Mouse (Mus musculus) liver, embryonic 11.5 days (tissue): Measurements from ENCODE around the gene Tmem217. TPM values are rescaled to one million over a fixed set of nuclear protein-coding genes. Genes with fewer than 3 reads are reported as not detected.

Experiments used
- ATAC-seq: fragments of 200-750 bp; cut with Nextera tagmentation; replicated peaks from 2 replicates; pipeline ENCODE4 v1.8.0; 2017; ENCODE audit warnings: moderate number of reproducible peaks, mild to moderate bottlenecking, moderate TSS enrichment, moderate library complexity; ENCODE audit not compliant: low FRiP score
- DNase-seq: peaks from one replicate; pipeline ENCODE4 v3.0.0-alpha.2; 2017; ENCODE audit warnings: low spot score
- H3K27ac ChIP-seq: fragments of 300-500 bp; sonication (generic); 2 replicates; pipeline ENCODE4 v1.5.1; 2014; ENCODE audit warnings: mild to moderate bottlenecking, low read depth, low read length, control low read depth
- H3K27me3 ChIP-seq: fragments of 300-500 bp; sonication (generic); replicated peaks from 2 replicates; pipeline ENCODE4 v1.6.1; 2014; ENCODE audit warnings: low read length, mixed read lengths; ENCODE audit not compliant: control insufficient read depth, insufficient read depth
- H3K36me3 ChIP-seq: fragments of 300-500 bp; sonication (generic); 2 replicates; pipeline ENCODE4 v1.6.1; 2014; ENCODE audit warnings: mild to moderate bottlenecking, low read length, moderate library complexity, mixed read lengths; ENCODE audit not compliant: control insufficient read depth, insufficient read depth
- H3K4me1 ChIP-seq: fragments of 300-500 bp; sonication (generic); replicated peaks from 2 replicates; pipeline ENCODE4 v1.6.1; 2014; ENCODE audit warnings: low read length, mixed read lengths; ENCODE audit not compliant: control insufficient read depth, insufficient read depth
- H3K4me2 ChIP-seq: fragments of 300-500 bp; sonication (generic); 2 replicates; pipeline ENCODE4 v1.6.1; 2014; ENCODE audit warnings: mild to moderate bottlenecking, control low read depth, moderate library complexity
- H3K4me3 ChIP-seq: fragments of 300-500 bp; sonication (generic); 2 replicates; pipeline ENCODE4 v1.5.1; 2014; ENCODE audit warnings: low read depth, low read length, control low read depth
- H3K9ac ChIP-seq: fragments of 300-500 bp; sonication (generic); 2 replicates; pipeline ENCODE4 v1.6.1; 2014; ENCODE audit warnings: low read depth, low read length, control low read depth
- H3K9me3 ChIP-seq: fragments of 300-500 bp; sonication (generic); 2 replicates; pipeline ENCODE4 v1.6.1; 2016; ENCODE audit warnings: low read length, inconsistent platforms, mixed read lengths; ENCODE audit not compliant: control insufficient read depth
- WGBS: fragments of 180-500 bp; shearing (Covaris S2); extraction: QIAGEN DNeasy Blood & Tissue Kit; methylation state at CpG from one replicate; pipeline ENCODE4 v1.1.7; 2014; 5-methylcytosine and 5-hydroxymethylcytosine counted together
- polyA plus RNA-seq: library from polyadenylated mRNA; unstranded; fragments of >200 nt; fragmentation: Nextera tagmentation; extraction: Ambion mirVana; gene quantifications from 2 replicates; pipeline ENCODE4 v1.2.1, GENCODE M21; 2014

Gene Tmem217
- polyA plus RNA-seq, 1 experiment from 2014 or later = 0.52 TPM

GRCm38 (mm10) chr17:29497071-29497354, 55.2 kb downstream of the Tmem217 start:
- H3K9me3 ChIP-seq = no peaks in the 10 kb centered on the region
- no peak for ATAC-seq
- no peak overlapping the region for H3K4me2 ChIP-seq
- WGBS = 79% methylated on average over 3 of the region's 3 CpGs
- H3K27me3 ChIP-seq = no peaks in the 10 kb centered on the region
- H3K36me3 ChIP-seq = peaks cover 18% of the 10 kb centered on the region
- H3K9ac ChIP-seq = no peak overlapping the region
- no peak overlapping the region for H3K4me3 ChIP-seq
- DNase-seq = no peak
- peaks cover 59% of the 10 kb centered on the region for H3K4me1 ChIP-seq
- peak overlapping the region; percentile 69; the same call in 1 of the 2 replicates for H3K27ac ChIP-seq

GRCm38 (mm10) chr17:29496211-29497070, 55.7 kb downstream of the Tmem217 start:
- Histone ChIP-seq H3K36me3 (peaks cover 18% of the 10 kb centered on the region), H3K4me1 (peaks cover 53% of the 10 kb centered on the region), H3K27me3 (no peaks in the 10 kb centered on the region), H3K4me3 (no peak overlapping the region), H3K4me2 (no peak overlapping the region), H3K9ac (no peak overlapping the region), H3K27ac (peak overlapping the region; percentile 69; the same call in 1 of the 2 replicates), H3K9me3 (no peaks in the 10 kb centered on the region)
- WGBS = 73% methylated on average over 6 of the region's 6 CpGs
- ATAC-seq (no peak), DNase-seq (no peak)

GRCm38 (mm10) chr17:29494732-29495076, 57.5 kb downstream of the Tmem217 start:
- H3K36me3 ChIP-seq = peaks cover 18% of the 10 kb centered on the region
- peak overlapping the region; percentile 88 for H3K4me2 ChIP-seq
- no peaks in the 10 kb centered on the region for H3K27me3 ChIP-seq
- ATAC-seq (no peak), DNase-seq (no peak)
- H3K4me3 ChIP-seq = peak overlapping the region; percentile 85
- peaks cover 45% of the 10 kb centered on the region for H3K4me1 ChIP-seq
- WGBS = 57% methylated on average over 7 of the region's 8 CpGs
- no peaks in the 10 kb centered on the region for H3K9me3 ChIP-seq
- H3K27ac ChIP-seq = peak overlapping the region; percentile 89
- peak overlapping the region; percentile 99 for H3K9ac ChIP-seq

GRCm38 (mm10) chr17:29494062-29494731, 58.0 kb downstream of the Tmem217 start:
- DNase-seq (no peak), ATAC-seq (no peak)
- H3K4me2 ChIP-seq = peak overlapping the region; percentile 88
- no peaks in the 10 kb centered on the region for H3K9me3 ChIP-seq
- H3K4me1 ChIP-seq = peaks cover 45% of the 10 kb centered on the region
- no peaks in the 10 kb centered on the region for H3K27me3 ChIP-seq
- peak overlapping the region; percentile 99 for H3K9ac ChIP-seq
- peaks cover 18% of the 10 kb centered on the region for H3K36me3 ChIP-seq
- H3K4me3 ChIP-seq = peak overlapping the region; percentile 85
- 62% methylated on average over 10 of the region's 10 CpGs for WGBS
- peak overlapping the region; percentile 89 for H3K27ac ChIP-seq

GRCm38 (mm10) chr17:29493461-29493980, 58.7 kb downstream of the Tmem217 start:
- H3K4me3 ChIP-seq = peak overlapping the region; percentile 85
- H3K27ac ChIP-seq = peak overlapping the region; percentile 89
- no peaks in the 10 kb centered on the region for H3K9me3 ChIP-seq
- peaks cover 18% of the 10 kb centered on the region for H3K36me3 ChIP-seq
- WGBS = 62% methylated on average over 11 of the region's 11 CpGs
- H3K4me1 ChIP-seq = peaks cover 49% of the 10 kb centered on the region
- H3K4me2 ChIP-seq = peak overlapping the region; percentile 88
- DNase-seq (no peak), ATAC-seq (no peak)
- H3K27me3 ChIP-seq = no peaks in the 10 kb centered on the region
- peak overlapping the region; percentile 99 for H3K9ac ChIP-seq

GRCm38 (mm10) chr17:29492269-29493191, 59.7 kb downstream of the Tmem217 start:
- Histone ChIP-seq H3K36me3 (peaks cover 18% of the 10 kb centered on the region), H3K27ac (peak overlapping the region; percentile 89), H3K4me1 (peaks cover 43% of the 10 kb centered on the region)

GRCm38 (mm10) chr17:29491591-29492268, 60.5 kb downstream of the Tmem217 start:
- DNase-seq (peak; percentile 76), ATAC-seq (no peak)
- Histone ChIP-seq H3K4me2 (peak overlapping the region; percentile 88), H3K27ac (peak overlapping the region; percentile 89), H3K4me1 (peaks cover 40% of the 10 kb centered on the region), H3K36me3 (peaks cover 18% of the 10 kb centered on the region), H3K9ac (peak overlapping the region; percentile 99), H3K9me3 (no peaks in the 10 kb centered on the region), H3K4me3 (peak overlapping the region; percentile 85), H3K27me3 (no peaks in the 10 kb centered on the region)
- WGBS = under 1% methylated on average over 48 of the region's 48 CpGs

More at GRCm38 (mm10) chr17:29492269-29493191, 59.7 kb downstream of the Tmem217 start:
- DNase-seq (peak; percentile 81), ATAC-seq (no peak)
- peak overlapping the region; percentile 99 for H3K9ac ChIP-seq
- H3K4me3 ChIP-seq = peak overlapping the region; percentile 85
- WGBS = 1% methylated on average over 22 of the region's 22 CpGs
- H3K27me3 ChIP-seq = no peaks in the 10 kb centered on the region
- H3K4me2 ChIP-seq = peak overlapping the region; percentile 88
- H3K9me3 ChIP-seq = no peaks in the 10 kb centered on the region
